9 mouse cellular contexts compared by ENCODE assay signal in genomic region chrX:13244588-13244987, GRCm38 (mm10). TPM values are rescaled to one million over a fixed set of nuclear protein-coding genes. Genes with fewer than 3 reads are reported as not detected.
DNase-seq lines count a peak whose midpoint lies in the region; ATAC-seq lines count a peak whose summit lies in the region.
"Had no signal": no experiment of that assay in that cellular context is flagged by ENCODE, and none has a peak within 500 bp of the region (broad histone marks: within the 10 kb centered on the region; RNA-seq: fewer than 3 reads in every experiment).

No protein-coding gene starts in this region.

- ATAC-seq in forebrain, embryonic 15.5 days (replicated peaks) = no peak
- no peak for ATAC-seq in forebrain, embryonic 16.5 days
- no peak for ATAC-seq in megakaryocyte, adult 5-6 weeks (ENCODE audit: poor library complexity, severe bottlenecking)
- ATAC-seq in neural tube, embryonic 14.5 days (ENCODE audit: low read depth) = no peak

- H3K9ac ChIP-seq in forebrain, embryonic 15.5 days (replicated peaks) = no peak overlapping the region
- H3K9ac ChIP-seq in forebrain, embryonic 16.5 days (replicated peaks; ENCODE audit: low read depth, low read length) = no peak overlapping the region
- no peak overlapping the region for H3K9ac ChIP-seq in neural tube, embryonic 14.5 days (replicated peaks; ENCODE audit: low read depth, low read length)

- no peak overlapping the region for H3K4me3 ChIP-seq in forebrain, embryonic 15.5 days
- no peak overlapping the region for H3K4me3 ChIP-seq in forebrain, embryonic 16.5 days (replicated peaks; ENCODE audit: low read length)
- peak overlapping the region; percentile 17 for H3K4me3 ChIP-seq in megakaryocyte, embryonic 14.5 days (replicated peaks)
- no peak overlapping the region for H3K4me3 ChIP-seq in neural tube, embryonic 14.5 days (ENCODE audit: low read depth, low read length)

- peak; percentile 16 for DNase-seq in kidney, postnatal 10 days
- DNase-seq in gastrocnemius, adult 18-20 months (ENCODE audit: low spot score) = no peak
- no peak for DNase-seq in layer of hippocampus, adult 9-10 months (ENCODE audit: low spot score)
- DNase-seq: cerebellum, adult 9-11 months had no signal

- peak overlapping the region; percentile 98; the same call in 1 of the 2 replicates for H3K27ac ChIP-seq in forebrain, embryonic 15.5 days (replicated peaks)
- H3K27ac ChIP-seq in forebrain, embryonic 16.5 days (ENCODE audit: low read length) = no peak overlapping the region; the same call in 1 of the 2 replicates
- peak overlapping the region; percentile 97; the same call in 1 of the 2 replicates for H3K27ac ChIP-seq in neural tube, embryonic 14.5 days (ENCODE audit: low read depth, low read length)

- H3K27me3 ChIP-seq in forebrain, embryonic 15.5 days = no peaks in the 10 kb centered on the region
- peaks cover 2% of the 10 kb centered on the region; the same call in 1 of the 2 replicates for H3K27me3 ChIP-seq in forebrain, embryonic 16.5 days (replicated peaks; ENCODE audit: control insufficient read depth, insufficient read depth, low read length)
- H3K27me3 ChIP-seq in megakaryocyte, embryonic 14.5 days (replicated peaks) = peaks cover 7% of the 10 kb centered on the region
- H3K27me3 ChIP-seq in neural tube, embryonic 14.5 days (ENCODE audit: control insufficient read depth, insufficient read depth, low read length) = no peaks in the 10 kb centered on the region

- H3K4me1 ChIP-seq in forebrain, embryonic 15.5 days = peaks cover 11% of the 10 kb centered on the region
- peaks cover 8% of the 10 kb centered on the region for H3K4me1 ChIP-seq in forebrain, embryonic 16.5 days (replicated peaks; ENCODE audit: control insufficient read depth, insufficient read depth, low read length)
- H3K4me1 ChIP-seq in megakaryocyte, embryonic 14.5 days = peaks cover 60% of the 10 kb centered on the region
- no peaks in the 10 kb centered on the region for H3K4me1 ChIP-seq in neural tube, embryonic 14.5 days (ENCODE audit: control insufficient read depth, insufficient read depth, low read length)

- no peaks in the 10 kb centered on the region for H3K9me3 ChIP-seq in forebrain, embryonic 15.5 days
- H3K9me3 ChIP-seq in forebrain, embryonic 16.5 days (ENCODE audit: control insufficient read depth, low read length) = no peaks in the 10 kb centered on the region
- no peaks in the 10 kb centered on the region for H3K9me3 ChIP-seq in megakaryocyte, embryonic 14.5 days
- H3K9me3 ChIP-seq in neural tube, embryonic 14.5 days (ENCODE audit: control insufficient read depth, low read length) = no peaks in the 10 kb centered on the region

- no peak overlapping the region for H3K4me2 ChIP-seq in forebrain, embryonic 15.5 days (replicated peaks)
- H3K4me2 ChIP-seq in forebrain, embryonic 16.5 days (ENCODE audit: low read length) = no peak overlapping the region
- no peak overlapping the region for H3K4me2 ChIP-seq in neural tube, embryonic 14.5 days (ENCODE audit: low read depth, low read length)

- H3K36me3 ChIP-seq in forebrain, embryonic 15.5 days = no peaks in the 10 kb centered on the region
- H3K36me3 ChIP-seq in forebrain, embryonic 16.5 days (ENCODE audit: control insufficient read depth, insufficient read depth) = no peaks in the 10 kb centered on the region
- H3K36me3 ChIP-seq in megakaryocyte, embryonic 14.5 days (replicated peaks; ENCODE audit: low read length) = no peaks in the 10 kb centered on the region
- no peaks in the 10 kb centered on the region for H3K36me3 ChIP-seq in neural tube, embryonic 14.5 days (ENCODE audit: control insufficient read depth, insufficient read depth, low read length)

RNA-seq across cellular contexts. Expression of gene Ddx3x, which starts 36.2 kb away (rescaled TPM):
- polyA plus RNA-seq in forebrain, embryonic 15.5 days (2015; fragmentation: Nextera tagmentation; extraction: Ambion mirVana) = 124 and 127 TPM in 2 replicates
- polyA plus RNA-seq in forebrain, embryonic 16.5 days (2015; fragmentation: Nextera tagmentation; extraction: Ambion mirVana) = 121 and 133 TPM in 2 replicates
- polyA plus RNA-seq in megakaryocyte, embryonic 14.5 days (2012; ENCODE audit: insufficient read depth, low replicate concordance) = 0.35 and 5.9 TPM in 2 replicates
- total RNA-seq in megakaryocyte, adult 5-6 weeks (2015) = 177 and 179 TPM in 2 replicates
- total RNA-seq in megakaryocyte, adult 5-6 weeks (2017) = 384 and 435 TPM in 2 replicates
- 132 and 134 TPM in 2 replicates for polyA plus RNA-seq in neural tube, embryonic 14.5 days (2014; fragmentation: Nextera tagmentation; extraction: Ambion mirVana)
- total RNA-seq in gastrocnemius, adult 18-20 months (2021) = 100 to 1,000 TPM; 149 to 200 TPM

Comparison
In these comparisons a context has a peak if more than half of its experiments do, and no peak if none do; other contexts are left out.
1. RNA of gene Ddx3x, which starts 36.2 kb away (polyA plus RNA-seq): 132 to 134 TPM in neural tube, embryonic 14.5 days, 124 to 127 TPM in forebrain, embryonic 15.5 days and 121 to 133 TPM in forebrain, embryonic 16.5 days; 0.35 to 5.9 TPM in megakaryocyte, embryonic 14.5 days; every median in the first group is over 10 times any median in the second.